In genomic region chr11:79103461-79103869, GRCm38 (mm10) we compare ENCODE assay signal across 16 mouse cellular contexts. TPM values are rescaled to one million over a fixed set of nuclear protein-coding genes. Genes with fewer than 3 reads are reported as not detected.
DNase-seq lines count a peak whose midpoint lies in the region; ATAC-seq lines count a peak whose summit lies in the region.
"Had no signal": no experiment of that assay in that cellular context is flagged by ENCODE, and none has a peak within 500 bp of the region (broad histone marks: within the 10 kb centered on the region; RNA-seq: fewer than 3 reads in every experiment).

No protein-coding gene starts in this region.

- H3K4me1 ChIP-seq in forebrain, embryonic 16.5 days (replicated peaks; ENCODE audit: control insufficient read depth, insufficient read depth, low read length), result peaks cover 7% of the 10 kb centered on the region; the same call in 1 of the 2 replicates
- 0 out of 2 replicates have a peak, but pooled peaks cover 3% of the 10 kb centered on the region for H3K4me1 ChIP-seq in forebrain, embryonic 15.5 days
- H3K4me1 ChIP-seq in embryonic facial prominence, embryonic 13.5 days, result peaks cover 44% of the 10 kb centered on the region

- no peaks in the 10 kb centered on the region for H3K27me3 ChIP-seq in forebrain, embryonic 16.5 days (replicated peaks; ENCODE audit: control insufficient read depth, insufficient read depth, low read length)
- no peaks in the 10 kb centered on the region for H3K27me3 ChIP-seq in forebrain, embryonic 15.5 days
- no peaks in the 10 kb centered on the region for H3K27me3 ChIP-seq in embryonic facial prominence, embryonic 13.5 days
- H3K27me3 ChIP-seq: Patski had no signal

- no peaks in the 10 kb centered on the region for H3K36me3 ChIP-seq in forebrain, embryonic 16.5 days (ENCODE audit: control insufficient read depth, insufficient read depth)
- H3K36me3 ChIP-seq in forebrain, embryonic 15.5 days, result no peaks in the 10 kb centered on the region
- H3K36me3 ChIP-seq in embryonic facial prominence, embryonic 13.5 days, result no peaks in the 10 kb centered on the region

- no peak overlapping the region for H3K4me3 ChIP-seq in forebrain, embryonic 16.5 days (replicated peaks; ENCODE audit: low read length)
- no peak overlapping the region for H3K4me3 ChIP-seq in forebrain, embryonic 15.5 days
- no peak overlapping the region for H3K4me3 ChIP-seq in embryonic facial prominence, embryonic 13.5 days
- H3K4me3 ChIP-seq: left cerebral cortex, adult 2 months had no signal

- no peak for ATAC-seq in forebrain, embryonic 16.5 days
- ATAC-seq in forebrain, embryonic 15.5 days (replicated peaks), result no peak
- peak; percentile 56; the same call in 1 of the 2 replicates for ATAC-seq in embryonic facial prominence, embryonic 13.5 days (ENCODE audit: insufficient number of reproducible peaks, insufficient read depth, low FRiP score, low TSS enrichment, low read depth)
- ATAC-seq: Patski had no signal

- H3K4me2 ChIP-seq in forebrain, embryonic 16.5 days (ENCODE audit: low read length), result no peak overlapping the region
- no peak overlapping the region for H3K4me2 ChIP-seq in forebrain, embryonic 15.5 days (replicated peaks)
- H3K4me2 ChIP-seq in embryonic facial prominence, embryonic 13.5 days, result peak overlapping the region; percentile 24

- 65% methylated on average over 5 of the region's 5 CpGs for WGBS in forebrain, embryonic 16.5 days
- WGBS in forebrain, embryonic 15.5 days, result 75% methylated on average over 5 of the region's 5 CpGs
- 51% methylated on average over 5 of the region's 5 CpGs for WGBS in embryonic facial prominence, embryonic 13.5 days

- H3K9me3 ChIP-seq in forebrain, embryonic 16.5 days (ENCODE audit: control insufficient read depth, low read length), result no peaks in the 10 kb centered on the region
- no peaks in the 10 kb centered on the region for H3K9me3 ChIP-seq in forebrain, embryonic 15.5 days
- no peaks in the 10 kb centered on the region for H3K9me3 ChIP-seq in embryonic facial prominence, embryonic 13.5 days

- intact Hi-C loops in left cerebral cortex, postnatal 36 days (cut with DNase I), result no loop called here

- H3K9ac ChIP-seq in forebrain, embryonic 16.5 days (replicated peaks; ENCODE audit: low read depth, low read length), result peak overlapping the region; percentile 13; the same call in 1 of the 2 replicates
- H3K9ac ChIP-seq in forebrain, embryonic 15.5 days (replicated peaks), result no peak overlapping the region
- 0 out of 2 replicates have a peak overlapping the region, but pooled peaks have one; percentile 6 for H3K9ac ChIP-seq in embryonic facial prominence, embryonic 13.5 days

- DNase-seq in kidney, postnatal 14 days, result peak; percentile 32
- DNase-seq in kidney, adult 11 months, result no peak
- DNase-seq in B cell, adult 2 months, result peak; percentile 30 to 41
- no peak for DNase-seq in cerebellum, adult 9-10 months
- no peak for DNase-seq in left cerebral cortex, postnatal 36 days (ENCODE audit: low spot score in 2 of 2)
- DNase-seq: cerebellum, postnatal 10 days; heart, adult 18-20 months; heart, postnatal 14 days; kidney, postnatal 36 days; right cerebral cortex, adult 18-20 months; thymus, postnatal 25 days had no signal

- no peak overlapping the region for H3K27ac ChIP-seq in forebrain, embryonic 16.5 days (ENCODE audit: low read length)
- H3K27ac ChIP-seq in forebrain, embryonic 15.5 days (replicated peaks), result no peak overlapping the region
- peak overlapping the region; percentile 69 for H3K27ac ChIP-seq in embryonic facial prominence, embryonic 13.5 days
- H3K27ac ChIP-seq: left cerebral cortex, adult 2 months had no signal

RNA-seq across cellular contexts. Expression of gene Ksr1, which starts 42.7 kb away (rescaled TPM):
- polyA plus RNA-seq in forebrain, embryonic 16.5 days (2015; fragmentation: Nextera tagmentation; extraction: Ambion mirVana), result 3.7 and 5.1 TPM in 2 replicates
- polyA plus RNA-seq in forebrain, embryonic 15.5 days (2015; fragmentation: Nextera tagmentation; extraction: Ambion mirVana), result 4.9 and 5.3 TPM in 2 replicates
- 3.3 and 3.6 TPM in 2 replicates for polyA plus RNA-seq in embryonic facial prominence, embryonic 13.5 days (2015; fragmentation: Nextera tagmentation; extraction: Ambion mirVana)
- total RNA-seq in left cerebral cortex, postnatal 36 days (2021), result 10 to 100 TPM; 53.4 to 70.5 TPM

Comparison
In these comparisons a context has a peak if more than half of its experiments do, and no peak if none do; other contexts are left out.
1. DNase-seq: peak in kidney, postnatal 14 days (single experiment) and B cell, adult 2 months (2 of 2); none in kidney, adult 11 months (single experiment), cerebellum, adult 9-10 months (single experiment) and left cerebral cortex, postnatal 36 days (0 of 2).